Mouse (Mus musculus) ovary, postnatal 36 days (tissue): ENCODE data around the gene Olfr155.

Source experiments
- DNase-seq: peaks from one replicate; pipeline ENCODE4 v3.0.0; 2022; ENCODE audit warnings: low spot score, mixed read lengths

Olfr155 gene

DNA sequence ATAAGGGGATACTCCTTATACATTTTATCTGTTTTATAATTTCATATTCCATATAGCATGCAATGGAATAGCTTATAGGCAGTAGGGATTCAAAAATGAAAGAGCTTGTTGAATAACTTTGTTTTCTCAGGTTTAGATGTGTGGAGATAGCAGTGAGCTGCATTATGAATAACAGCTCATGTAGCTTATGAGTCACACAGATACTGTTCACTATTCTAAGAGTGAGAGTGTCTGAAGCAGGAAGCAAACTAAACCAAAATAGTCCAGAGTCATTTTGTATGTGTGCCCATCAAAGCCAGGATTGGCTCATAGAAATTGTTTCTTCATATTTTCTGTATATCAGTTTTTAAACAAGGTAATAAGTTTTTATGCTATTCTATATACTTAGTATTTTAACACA lies 45.8 kb downstream of the Olfr155 start:
- no peak for DNase-seq

DNA sequence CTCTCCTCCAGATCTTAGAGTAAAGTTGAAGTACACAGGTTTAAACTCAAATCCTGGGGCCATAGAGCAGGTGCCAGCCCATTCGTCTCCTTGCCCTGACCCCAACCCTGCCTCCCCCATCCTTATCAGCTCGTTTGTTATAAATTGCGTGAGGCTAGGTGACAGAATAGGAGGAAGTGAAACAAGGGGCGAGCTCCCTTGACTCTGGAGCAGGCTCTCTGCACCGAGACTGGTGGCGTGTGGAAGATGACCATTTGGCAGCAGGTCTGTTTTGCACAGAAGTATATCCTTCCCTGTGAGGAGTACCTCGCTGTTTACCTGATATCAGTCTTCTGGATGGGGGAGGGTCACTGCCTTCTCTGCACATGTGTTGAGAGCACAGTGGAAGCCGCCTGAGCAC lies 47.8 kb downstream of the Olfr155 start:
- no peak for DNase-seq

DNA sequence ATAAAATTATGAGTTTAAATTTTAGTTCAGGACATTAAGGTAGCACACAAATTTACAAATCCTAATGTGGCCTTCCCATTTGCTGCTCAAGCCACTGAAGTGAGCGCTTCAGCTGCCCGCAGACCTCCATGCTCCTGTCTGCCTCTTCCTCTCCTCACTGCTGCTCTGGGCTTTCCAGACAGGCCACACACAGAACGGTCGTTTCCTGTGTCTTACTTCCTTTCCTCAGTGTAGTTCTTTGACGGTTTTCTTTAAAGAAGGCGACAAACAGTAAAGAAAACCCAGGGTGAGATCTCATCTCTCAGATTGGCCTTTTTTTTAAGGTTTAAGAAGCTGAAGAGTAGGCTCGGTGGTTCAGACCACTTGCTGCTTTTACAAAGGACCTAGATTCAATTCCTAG lies 52.3 kb downstream of the Olfr155 start:
- DNase-seq, result no peak

DNA sequence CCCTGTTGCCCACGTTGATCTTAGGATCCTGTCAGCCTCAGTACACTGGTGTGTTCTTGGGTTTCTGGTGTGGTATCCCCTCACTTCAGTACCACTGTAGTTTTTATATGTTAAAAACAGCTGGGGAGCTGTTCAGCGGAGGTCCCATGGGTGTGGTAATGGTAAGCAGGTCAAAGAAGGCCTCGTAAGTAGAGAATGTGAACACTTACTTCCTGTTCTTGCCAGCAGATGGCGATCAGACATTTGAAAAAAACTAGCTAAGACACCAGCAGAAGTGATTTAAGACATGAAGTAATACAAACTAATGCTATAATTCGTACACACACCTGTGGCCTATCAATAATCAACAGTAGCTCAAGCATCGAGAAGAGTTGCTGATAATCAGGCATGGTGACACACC lies 55.1 kb downstream of the Olfr155 start:
- DNase-seq, result no peak
